Mouse (Mus musculus) urinary bladder, postnatal 36 days (tissue): ENCODE results near the gene Trappc3.
"Not testable (repeated sequence)": the region's sequence is repeated elsewhere in the genome, so short reads cannot be mapped to it uniquely, and the experiment has no call there.

Experiments
- DNase-seq, 2 experiments: peaks; one replicate each; pipeline ENCODE4 v3.0.0; 2022; ENCODE audit warnings: low spot score in 2 of 2, mixed read lengths in 1 of 2

Trappc3 gene

GRCm38 (mm10) chr4:126262119-126262807 is at the start of gene Trappc3:
Trappc3 (plus strand) TSS chr4:126262325.
- peak; percentile 99 to 100 for DNase-seq

- peak; percentile 56 to 66 for DNase-seq
Observed at GRCm38 (mm10) chr4:126217771-126218170, 44.4 kb upstream of the Trappc3 start.

GRCm38 (mm10) chr4:126219540-126219939 is 42.6 kb upstream of the Trappc3 start:
- DNase-seq, result not testable (repeated sequence)

GRCm38 (mm10) chr4:126220045-126220444 is 42.1 kb upstream of the Trappc3 start:
- DNase-seq, result no peak

GRCm38 (mm10) chr4:126222631-126223030 is 39.5 kb upstream of the Trappc3 start:
- DNase-seq, result no peak

DNA sequence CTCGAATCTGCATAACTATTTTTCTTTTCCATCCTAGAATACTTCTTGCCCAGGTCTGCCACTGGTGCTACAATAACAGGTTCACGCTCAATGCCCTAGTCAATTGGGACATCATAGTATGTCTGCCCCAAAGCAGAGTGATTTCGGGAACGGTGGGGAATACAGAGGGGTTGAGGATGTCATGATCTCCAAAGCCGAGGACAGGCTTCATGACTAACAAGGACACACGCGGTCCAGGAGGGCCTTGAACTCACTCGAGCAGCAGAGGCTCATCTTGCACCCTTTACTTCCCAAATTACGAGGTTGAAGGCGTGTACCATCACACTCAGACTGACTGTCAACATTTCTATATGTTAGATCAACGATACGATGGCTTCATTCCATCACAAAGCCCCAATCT is 35.5 kb upstream of the Trappc3 start:
- no peak for DNase-seq

DNA sequence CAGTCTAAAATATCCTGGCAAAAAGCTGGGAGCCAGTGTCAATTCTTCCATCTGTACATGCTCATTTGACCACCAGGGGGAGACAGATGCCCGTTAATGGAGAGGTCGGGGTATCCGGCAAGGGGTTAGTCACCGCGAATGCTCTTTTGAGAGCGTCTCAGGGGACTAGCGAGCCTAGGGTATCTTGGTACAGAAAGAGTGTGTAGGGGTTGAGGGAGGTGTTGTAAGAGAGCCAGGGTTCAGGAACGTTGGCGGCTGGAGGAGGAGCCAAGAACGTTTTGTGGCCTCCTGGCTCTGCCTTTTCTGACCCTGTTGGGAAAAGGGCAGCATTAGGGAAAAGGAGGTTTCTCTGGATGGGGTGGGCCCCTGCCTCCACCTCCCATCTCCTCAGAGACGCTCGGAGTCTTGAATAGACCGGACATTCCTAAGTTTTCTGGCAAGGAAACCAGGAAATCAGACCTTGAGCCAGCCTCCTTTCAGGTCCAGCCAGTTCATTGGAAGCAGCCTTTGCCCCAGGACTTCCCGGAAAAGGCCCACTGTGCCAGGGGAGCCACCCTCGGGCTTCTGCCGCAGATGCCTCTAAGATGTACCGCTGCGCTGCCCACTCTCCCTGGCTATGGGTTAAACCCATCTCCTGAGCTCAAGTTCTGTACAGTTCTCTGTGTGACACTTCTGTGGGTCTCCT is 34.9 kb upstream of the Trappc3 start:
- peak; percentile 89 to 91 for DNase-seq

- no peak for DNase-seq
Observed at GRCm38 (mm10) chr4:126228144-126228543, 34.0 kb upstream of the Trappc3 start.

- no peak for DNase-seq
Observed at GRCm38 (mm10) chr4:126229900-126230299, 32.2 kb upstream of the Trappc3 start.

- DNase-seq, result no peak
Observed at GRCm38 (mm10) chr4:126233676-126234308, 28.3 kb upstream of the Trappc3 start.

DNA sequence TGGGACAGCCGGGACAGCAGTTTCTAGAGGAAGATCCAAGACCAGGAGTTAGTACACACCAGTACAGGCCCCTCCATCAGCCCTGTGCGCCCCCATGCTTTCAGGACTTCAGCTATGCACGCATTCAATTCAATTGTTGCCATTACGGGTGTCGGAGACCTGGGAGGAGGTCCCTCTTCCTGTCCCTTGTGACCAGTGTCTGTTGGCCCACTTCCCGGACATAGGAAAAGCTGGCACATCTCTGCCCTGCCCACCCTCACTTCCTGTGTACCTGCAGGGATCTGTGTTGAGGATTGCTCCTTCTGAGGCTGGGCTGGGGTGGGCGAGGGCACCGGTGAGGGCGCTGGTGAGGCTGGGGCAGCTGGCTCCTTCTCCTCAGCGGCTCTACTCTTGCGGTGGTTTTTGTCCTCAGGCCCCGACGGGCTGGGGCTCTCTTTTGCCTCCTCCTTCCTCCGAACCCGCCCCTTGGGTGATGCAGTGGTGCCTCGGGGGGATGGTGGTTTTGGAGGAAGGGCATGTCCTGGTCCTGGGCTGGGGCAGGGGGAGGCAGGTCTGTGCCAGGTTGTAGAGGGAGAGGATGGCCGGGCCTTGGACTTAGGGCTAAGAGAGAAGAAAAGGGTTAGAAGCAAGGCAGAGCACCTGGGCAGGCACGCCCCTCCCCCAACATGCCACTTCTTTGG is 27.5 kb upstream of the Trappc3 start:
- DNase-seq, result no peak

DNA sequence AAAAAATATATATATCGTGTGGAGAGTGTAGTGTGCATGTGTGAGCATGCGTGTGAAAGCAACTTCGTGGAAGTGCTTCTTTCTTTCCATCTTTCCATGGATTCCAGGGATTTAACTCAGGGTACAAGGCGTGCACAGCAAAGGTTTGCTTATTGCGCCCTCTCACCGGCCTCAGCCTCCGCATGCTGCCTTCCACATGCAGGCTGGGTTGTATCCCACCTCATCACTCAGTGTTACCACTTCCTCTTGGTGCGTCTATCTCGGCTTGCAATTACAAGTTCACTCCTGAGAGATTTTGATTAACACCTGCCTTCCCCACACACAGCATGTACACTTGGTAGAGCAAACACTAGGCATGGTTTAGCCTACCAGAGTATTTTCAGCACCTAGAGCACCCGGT is 26.9 kb upstream of the Trappc3 start:
- DNase-seq, result no peak

DNA sequence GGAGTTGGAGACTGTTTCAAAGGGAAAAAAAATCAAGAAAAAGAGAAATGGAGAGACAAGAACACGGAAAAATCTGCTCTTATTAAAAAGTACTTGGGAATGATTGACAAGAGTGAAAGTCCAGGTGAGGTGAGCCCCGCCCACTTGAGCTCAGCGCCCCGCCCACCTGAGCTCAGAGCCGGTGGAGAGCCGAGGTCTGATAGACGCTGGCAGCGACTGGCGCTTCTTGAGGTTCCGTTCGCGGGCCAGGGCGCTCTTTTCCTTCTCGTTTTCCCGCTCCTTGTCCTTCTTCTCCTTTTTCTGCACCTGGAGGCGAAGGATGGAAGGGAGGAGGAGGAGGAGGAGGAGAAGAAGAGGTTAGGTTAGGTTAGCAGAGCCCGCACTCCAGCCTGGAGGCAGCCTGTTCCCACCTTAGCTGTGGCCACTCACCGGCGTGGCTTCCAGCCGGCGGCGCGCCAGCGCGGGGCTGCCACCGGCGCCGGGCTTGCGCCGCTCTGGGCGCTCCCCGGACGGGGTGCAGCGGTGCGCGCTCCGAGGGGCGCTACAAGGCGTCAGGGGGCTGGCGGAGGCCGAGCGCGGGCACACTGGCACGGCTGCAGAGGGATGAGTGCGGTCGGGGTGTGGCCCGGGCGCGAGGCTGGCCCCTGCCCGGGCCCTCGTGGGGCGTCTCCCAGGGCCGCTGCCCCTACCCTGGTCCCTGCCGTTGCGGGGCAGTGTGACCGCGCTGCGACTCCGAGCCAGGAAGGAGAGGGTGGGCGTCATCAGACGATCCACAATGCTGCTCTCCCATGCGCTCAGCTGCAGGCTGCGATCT is 25.5 kb upstream of the Trappc3 start:
- DNase-seq, result no peak

DNA sequence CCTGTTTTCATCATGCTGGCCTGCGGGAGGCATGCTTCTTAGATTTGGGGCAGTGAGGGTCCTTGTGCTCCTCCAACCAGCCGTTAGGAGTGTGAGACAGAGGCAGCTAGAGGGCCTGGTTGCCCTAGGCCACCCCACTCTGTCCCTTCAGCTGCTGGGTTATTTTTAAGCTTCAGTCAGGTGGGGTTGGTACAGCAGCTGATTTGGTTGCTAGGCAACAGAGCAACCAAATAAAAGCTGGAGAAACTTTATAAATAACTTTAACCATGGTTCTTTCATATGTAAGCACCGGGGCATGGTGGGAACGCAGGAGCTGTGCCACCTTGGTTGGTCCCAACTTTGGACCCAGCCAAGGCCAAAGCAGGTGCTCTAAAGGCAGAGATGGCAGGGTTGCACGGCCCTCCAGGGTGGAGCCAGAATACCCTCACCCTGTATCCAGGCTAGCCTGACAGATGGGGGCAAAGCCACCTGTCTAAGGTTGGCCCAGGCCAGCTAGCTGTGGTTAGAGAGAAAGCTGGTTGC is 24.3 kb upstream of the Trappc3 start:
- DNase-seq, result no peak

DNA sequence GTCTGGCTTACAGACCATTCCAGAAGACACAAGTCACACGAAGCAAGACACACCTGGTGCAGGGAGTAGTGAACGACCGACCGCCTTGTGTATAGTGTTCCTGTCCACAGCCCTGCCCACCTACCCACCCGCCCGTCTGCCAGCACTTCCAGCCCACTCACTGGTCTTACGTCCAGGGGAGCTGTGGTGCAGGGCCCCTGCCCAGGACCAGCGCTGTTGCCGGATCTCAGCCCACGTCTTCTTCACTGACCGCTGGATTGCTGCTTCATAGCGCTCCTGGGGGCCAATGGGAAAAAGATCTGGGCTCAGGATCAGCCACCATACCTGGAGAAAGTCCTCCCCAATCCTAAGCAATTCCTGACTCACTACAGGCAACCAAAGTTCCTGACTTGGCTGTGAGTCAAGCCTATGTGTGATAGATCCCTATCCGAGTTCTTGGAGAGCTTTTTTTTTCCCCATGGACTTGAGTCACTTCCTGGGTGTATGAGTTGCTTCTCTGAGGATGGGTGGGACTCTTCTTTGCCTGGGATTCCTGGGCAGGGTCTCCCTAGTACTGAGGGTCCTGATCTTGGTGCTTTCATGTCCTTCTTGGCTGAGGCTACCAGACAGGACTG is 22.2 kb upstream of the Trappc3 start:
- no peak for DNase-seq

DNA sequence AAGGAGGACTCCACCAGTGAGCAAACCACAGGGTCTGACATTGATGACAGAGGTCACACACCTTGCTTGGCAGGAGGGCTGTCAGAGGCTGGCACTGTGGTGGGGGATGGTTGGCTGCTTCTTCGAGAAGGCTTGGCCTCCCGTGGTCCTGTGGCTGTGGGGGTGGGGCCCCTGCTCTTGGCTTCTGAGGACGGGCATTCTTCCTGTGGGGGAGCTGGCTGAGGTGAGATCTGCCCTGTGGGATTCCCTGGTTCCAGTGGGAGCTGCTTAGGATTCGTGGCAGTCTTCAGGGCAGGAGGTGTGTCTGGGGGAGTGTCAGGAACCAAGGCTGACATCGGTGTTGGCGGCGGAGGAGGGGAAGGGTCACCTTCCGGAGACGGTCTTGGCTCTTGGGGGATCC is 20.2 kb upstream of the Trappc3 start:
- DNase-seq, result no peak

DNA sequence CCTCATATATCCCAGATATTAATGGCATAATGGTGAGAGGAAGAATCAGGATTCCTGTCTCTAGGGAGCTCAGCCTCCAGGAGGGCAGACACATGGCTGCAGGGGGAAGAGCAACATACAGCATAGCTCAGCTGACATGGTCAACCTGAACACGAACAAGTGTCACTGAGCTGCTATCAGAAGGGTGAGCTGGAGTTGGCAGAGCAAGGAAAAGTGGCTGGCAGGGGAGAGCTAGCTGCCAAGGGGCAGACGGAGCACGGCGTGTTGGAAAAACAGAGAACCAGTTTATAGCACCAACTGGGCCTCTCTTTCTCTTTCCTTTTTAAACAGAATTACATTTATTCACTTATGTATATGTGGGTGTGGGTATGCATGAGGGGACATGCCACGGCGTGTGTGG is 19.6 kb upstream of the Trappc3 start:
- DNase-seq, result no peak

GRCm38 (mm10) chr4:126246202-126246889 is 15.8 kb upstream of the Trappc3 start:
- no peak for DNase-seq

DNA sequence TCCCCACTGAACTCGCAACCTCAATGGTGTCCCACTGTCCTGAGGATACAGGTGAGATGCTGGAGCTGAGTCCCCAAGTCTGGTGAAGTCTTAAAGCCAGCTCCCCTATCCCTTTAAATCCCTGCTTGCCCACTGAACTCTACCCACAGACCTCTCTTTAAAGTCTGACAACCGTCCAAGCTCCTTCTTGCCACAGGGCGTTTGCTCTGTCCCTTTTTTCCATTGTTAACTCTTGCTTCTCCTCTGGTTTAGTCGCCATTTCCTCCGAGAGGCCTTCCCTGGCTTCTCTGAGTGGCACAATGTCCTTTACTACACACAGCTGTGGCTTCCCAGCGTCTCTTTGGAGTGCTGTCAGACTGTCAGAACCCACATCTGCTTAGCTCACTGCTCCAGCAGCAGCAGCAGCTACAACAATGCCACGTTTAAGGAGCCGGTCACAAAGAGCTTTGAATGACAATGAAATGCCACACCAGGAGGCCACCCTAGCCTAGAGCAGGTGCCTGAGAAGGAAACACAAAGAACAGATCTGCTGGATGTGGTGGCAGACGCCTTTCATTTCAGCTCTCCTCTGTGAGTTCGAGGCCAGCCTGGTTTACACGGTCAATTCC is 13.8 kb upstream of the Trappc3 start:
- no peak for DNase-seq

- no peak for DNase-seq
Observed at GRCm38 (mm10) chr4:126250659-126251058, 11.5 kb upstream of the Trappc3 start.
